Mouse (Mus musculus) G1E (cell line): ENCODE results near the gene Capn9. TPM values are rescaled to one million over a fixed set of nuclear protein-coding genes. Genes with fewer than 3 reads are reported as not detected.

Experiments used
- ATAC-seq: 2 replicates; pipeline ENCODE4 v1.8.0; 2016; ENCODE audit warnings: mild to moderate bottlenecking; ENCODE audit not compliant: insufficient number of reproducible peaks, poor library complexity, low FRiP score, severe bottlenecking; ENCODE audit errors: extremely low read depth
- DNase-seq: peaks from one replicate; pipeline ENCODE4 v3.0.0; 2012; ENCODE audit warnings: low spot score
- H3K27me3 ChIP-seq: 2 replicates; pipeline ENCODE4 v1.6.1; 2012; ENCODE audit warnings: mild to moderate bottlenecking, low read length, inconsistent platforms; ENCODE audit not compliant: insufficient read depth
- H3K36me3 ChIP-seq: replicated peaks from 2 replicates; pipeline ENCODE3; 2012; ENCODE audit warnings: mild to moderate bottlenecking, inconsistent platforms
- H3K4me1 ChIP-seq: 2 replicates; pipeline ENCODE4 v1.6.1; 2012; ENCODE audit warnings: low read depth, low read length, inconsistent platforms, mixed read lengths; ENCODE audit not compliant: insufficient read depth
- H3K4me3 ChIP-seq: 2 replicates; pipeline ENCODE4 v1.5.1; 2012; ENCODE audit warnings: low read depth, mild to moderate bottlenecking, inconsistent platforms, low read length, moderate library complexity, mixed read lengths
- H3K9me3 ChIP-seq: replicated peaks from 2 replicates; pipeline ENCODE4 v1.6.1; 2012; ENCODE audit warnings: inconsistent platforms
- CTCF ChIP-seq: IDR thresholded peaks from 2 replicates; pipeline ENCODE4 v1.5.1; 2012; ENCODE audit warnings: low read depth, low read length, inconsistent platforms, mixed read lengths
- GATA1 ChIP-seq: IDR thresholded peaks from 2 replicates; pipeline ENCODE4 v1.6.1; 2012; ENCODE audit warnings: borderline replicate concordance, low read length, inconsistent platforms, mixed read lengths
- GATA2 ChIP-seq: IDR thresholded peaks from 2 replicates; pipeline ENCODE4 v1.6.1; 2012; ENCODE audit warnings: low read depth, low read length, inconsistent platforms, borderline replicate concordance
- POLR2AphosphoS5 ChIP-seq: IDR thresholded peaks from 2 replicates; pipeline ENCODE4 v1.6.1; 2012; ENCODE audit warnings: low read depth, low read length, inconsistent platforms; ENCODE audit not compliant: insufficient replicate concordance
- TAL1 ChIP-seq: conservative IDR thresholded peaks from 2 replicates; pipeline ENCODE4 v1.6.1; 2012; ENCODE audit warnings: low read depth, low read length, inconsistent platforms, mixed read lengths
- polyA plus RNA-seq: library from polyadenylated mRNA; stranded (reverse); fragments of >175 nt; gene quantifications from 2 replicates; pipeline ENCODE4 v1.2.3, GENCODE M21; 2012
- total RNA-seq, 2 experiments: library from RNA; stranded (forward) in 1 of 2; stranded (reverse) in 1 of 2; fragments of 200-1000 nt in 1 of 2; fragments of >200 nt in 1 of 2; fragmentation: Nextera tagmentation in 1 of 2; gene quantifications; 2 replicates each; pipeline ENCODE4 v1.2.3; 2014 to 2017

Capn9 gene
- total and polyA plus RNA-seq, 3 experiments: not detected

- Histone ChIP-seq H3K4me1 (no peaks in the 10 kb centered on the region), H3K27me3 (peaks cover 5% of the 10 kb centered on the region; the same call in 1 of the 2 replicates), H3K36me3 (no peaks in the 10 kb centered on the region), H3K9me3 (no peaks in the 10 kb centered on the region), H3K4me3 (no peak overlapping the region)
- TF ChIP-seq POLR2AphosphoS5 (no peak), GATA2 (no peak), TAL1 (no peak), CTCF (no peak), GATA1 (no peak)
- no peak for DNase-seq
- ATAC-seq: no peak
Observed at GRCm38 (mm10) chr8:124567584-124567983, 8.3 kb upstream of the Capn9 start.

GRCm38 (mm10) chr8:124569100-124569499, 6.8 kb upstream of the Capn9 start:
- H3K27me3 ChIP-seq: peaks cover under 1% of the 10 kb centered on the region; the same call in 1 of the 2 replicates
- no peak for DNase-seq
- H3K4me1 ChIP-seq: peaks cover 5% of the 10 kb centered on the region
- H3K36me3 ChIP-seq: no peaks in the 10 kb centered on the region
- no peaks in the 10 kb centered on the region for H3K9me3 ChIP-seq
- no peak overlapping the region for H3K4me3 ChIP-seq
- ATAC-seq: no peak
- TF ChIP-seq POLR2AphosphoS5 (no peak), GATA2 (no peak), TAL1 (no peak), GATA1 (no peak), CTCF (no peak)

- Histone ChIP-seq H3K9me3 (no peaks in the 10 kb centered on the region), H3K4me1 (peaks cover 5% of the 10 kb centered on the region), H3K27me3 (no peaks in the 10 kb centered on the region; the same call in 1 of the 2 replicates), H3K4me3 (no peak within 1 kb of the TSS), H3K36me3 (no peaks in the 10 kb centered on the region)
- TF ChIP-seq GATA1 (no peak), TAL1 (no peak), GATA2 (no peak), POLR2AphosphoS5 (no peak), CTCF (no peak)
- DNase-seq (no peak), ATAC-seq (no peak)
Observed at GRCm38 (mm10) chr8:124569593-124569992, 6.3 kb upstream of the Capn9 start, which contains the start of gene Agt. Gene Agt, minus strand, starts transcription at chr8:124569706.

DNA sequence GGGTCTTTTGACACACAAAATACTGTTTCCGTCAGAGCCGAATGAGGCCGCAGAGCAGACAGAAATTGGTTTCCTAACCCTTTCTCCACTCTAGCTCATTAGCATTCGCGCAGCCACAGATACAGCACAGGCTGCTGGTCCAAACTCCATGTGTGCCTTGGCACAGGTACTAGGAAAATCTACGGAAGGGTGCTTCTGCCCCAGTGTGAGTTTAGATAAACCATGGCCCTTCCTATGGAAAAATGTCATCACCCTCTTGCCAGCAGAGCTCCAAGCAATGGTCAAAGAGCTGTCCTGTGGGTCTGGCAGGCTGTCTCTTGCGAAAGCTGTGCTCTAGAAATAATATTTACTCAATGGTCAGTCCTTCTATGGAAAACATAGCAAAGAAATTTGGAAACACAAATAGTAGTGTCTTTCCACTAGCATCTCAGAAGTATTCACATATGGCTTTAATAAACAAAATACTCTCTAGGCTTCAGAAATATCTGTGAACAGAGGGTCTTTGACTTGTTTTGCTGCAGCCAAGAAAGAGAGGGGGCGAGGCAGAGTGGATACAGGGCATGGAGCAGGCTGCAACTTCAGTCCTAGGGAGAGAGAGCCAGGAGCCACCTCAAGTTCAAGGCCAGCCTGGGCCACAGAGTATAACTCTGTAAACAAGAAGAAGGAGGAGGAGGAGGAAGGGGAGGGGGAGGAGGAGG, 4.0 kb upstream of the Capn9 start:
- Histone ChIP-seq H3K36me3 (no peaks in the 10 kb centered on the region), H3K4me3 (no peak overlapping the region), H3K9me3 (no peaks in the 10 kb centered on the region), H3K27me3 (no peaks in the 10 kb centered on the region; the same call in 1 of the 2 replicates), H3K4me1 (peaks cover 5% of the 10 kb centered on the region)
- DNase-seq (no peak), ATAC-seq (no peak)
- no peak for TF ChIP-seq GATA1
- TF ChIP-seq TAL1: no peak
- no peak for TF ChIP-seq POLR2AphosphoS5
- TF ChIP-seq GATA2: no peak
- TF ChIP-seq CTCF: no peak

DNA sequence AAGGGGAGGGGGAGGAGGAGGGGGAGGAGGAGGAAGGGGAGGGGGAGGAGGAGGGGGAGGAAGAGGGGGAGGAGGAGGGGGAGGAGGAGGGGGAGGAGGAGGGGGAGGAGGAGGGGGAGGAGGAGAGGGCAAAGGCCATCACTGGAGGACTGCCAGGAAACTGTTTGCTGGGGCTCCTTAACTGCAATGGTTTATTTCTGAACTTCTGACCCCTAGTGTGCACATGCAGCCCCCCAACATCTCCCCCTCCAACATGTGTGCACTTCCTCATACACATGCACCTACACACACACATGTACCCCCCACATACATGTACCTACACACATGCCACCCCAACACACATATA, 3.5 kb upstream of the Capn9 start:
- Histone ChIP-seq H3K36me3 (no peaks in the 10 kb centered on the region), H3K27me3 (no peaks in the 10 kb centered on the region; the same call in 1 of the 2 replicates), H3K9me3 (no peaks in the 10 kb centered on the region), H3K4me3 (no peak overlapping the region), H3K4me1 (peaks cover 5% of the 10 kb centered on the region)
- no peak for DNase-seq
- TF ChIP-seq TAL1: no peak
- no peak for TF ChIP-seq POLR2AphosphoS5
- TF ChIP-seq GATA2: no peak
- no peak for TF ChIP-seq CTCF
- TF ChIP-seq GATA1: no peak
- ATAC-seq: no peak

- peak; percentile 68; the same call in 1 of the 2 replicates for ATAC-seq
- peak; percentile 65; the same call in 1 of the 2 replicates for TF ChIP-seq CTCF
- TF ChIP-seq GATA1: no peak
- TF ChIP-seq POLR2AphosphoS5: no peak
Observed at GRCm38 (mm10) chr8:124573552-124574340, 2.2 kb upstream of the Capn9 start.

More at GRCm38 (mm10) chr8:124573552-124574340, 2.2 kb upstream of the Capn9 start:
- Histone ChIP-seq H3K9me3 (no peaks in the 10 kb centered on the region), H3K36me3 (no peaks in the 10 kb centered on the region), H3K27me3 (no peaks in the 10 kb centered on the region; the same call in 1 of the 2 replicates), H3K4me3 (no peak overlapping the region; the same call in 1 of the 2 replicates), H3K4me1 (peaks cover 5% of the 10 kb centered on the region)
- DNase-seq: peak; percentile 59
